Mouse (Mus musculus): ENCODE data around the gene Sh3bgrl3. TPM values are rescaled to one million over a fixed set of nuclear protein-coding genes. Genes with fewer than 3 reads are reported as not detected.
"Not testable (repeated sequence)": the region's sequence is repeated elsewhere in the genome, so short reads cannot be mapped to it uniquely, and the experiment has no call there.

Gene Sh3bgrl3
- polyA plus RNA-seq, 1 experiment, result 2.5 TPM

DNA sequence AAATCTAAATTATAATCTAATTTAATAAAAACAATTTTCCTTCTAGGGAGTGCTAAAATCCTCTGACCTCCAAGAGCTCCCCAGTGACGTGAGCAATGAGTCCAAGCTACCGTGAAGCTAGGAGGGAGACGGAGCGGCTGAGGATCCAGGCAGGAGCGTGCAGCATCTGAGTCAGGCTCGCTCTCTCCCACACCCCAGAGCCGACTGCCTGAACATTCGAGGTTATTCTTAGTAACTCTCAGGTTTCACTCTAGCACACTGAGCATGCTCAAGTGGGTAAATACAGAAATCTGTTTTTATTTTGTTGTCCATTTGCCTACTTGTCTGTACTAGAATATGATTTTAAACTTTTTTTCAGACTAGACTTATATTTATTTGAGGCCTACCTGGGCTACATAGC is 28.2 kb upstream of the Sh3bgrl3 start:
- Histone ChIP-seq H3K36me3 (ENCODE audit: control insufficient read depth) (peaks cover 63% of the 10 kb centered on the region), H3K27me3 (ENCODE audit: control insufficient read depth) (no peaks in the 10 kb centered on the region), H3K4me1 (ENCODE audit: control insufficient read depth) (no peaks in the 10 kb centered on the region), H3K9me3 (ENCODE audit: control insufficient read depth, low read length) (no peaks in the 10 kb centered on the region), H3K4me3 (replicated peaks) (no peak overlapping the region)
- TF ChIP-seq TAL1 (IDR thresholded peaks at IDR 0.05; ENCODE audit: low read length) (no peak), GATA1 (IDR thresholded peaks at IDR 0.05; ENCODE audit: low read length) (no peak)

DNA sequence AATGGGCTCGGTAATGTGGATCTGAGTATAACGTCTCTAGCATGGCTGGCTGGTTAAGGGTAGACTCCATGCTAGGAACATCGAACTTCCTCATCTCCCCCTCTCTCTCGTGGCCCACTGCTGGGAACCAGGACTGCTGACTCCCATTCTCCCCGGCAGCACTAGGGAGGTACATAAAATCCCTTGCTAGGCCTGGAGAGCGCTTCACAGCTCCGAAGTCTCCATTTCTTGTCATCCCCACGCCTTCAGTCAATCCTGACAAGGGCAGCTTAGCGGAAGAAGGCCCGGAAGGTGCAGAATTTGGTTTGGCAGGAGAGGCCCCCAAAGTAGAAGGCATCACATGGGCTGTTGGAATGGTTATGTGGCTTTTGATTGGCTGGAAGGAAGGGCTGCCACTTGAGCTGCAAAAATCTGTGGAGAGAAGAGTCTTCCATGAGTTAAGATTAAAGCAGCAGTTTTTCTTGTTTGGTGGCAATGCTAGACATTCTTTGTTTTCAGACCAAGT is 27.4 kb upstream of the Sh3bgrl3 start:
- no peak overlapping the region for H3K4me3 ChIP-seq (replicated peaks)
- H3K27me3 ChIP-seq (ENCODE audit: control insufficient read depth), result no peaks in the 10 kb centered on the region
- H3K36me3 ChIP-seq (ENCODE audit: control insufficient read depth), result peaks cover 70% of the 10 kb centered on the region
- TF ChIP-seq TAL1 (IDR thresholded peaks at IDR 0.05; ENCODE audit: low read length), result no peak
- TF ChIP-seq GATA1 (IDR thresholded peaks at IDR 0.05; ENCODE audit: low read length), result no peak
- no peaks in the 10 kb centered on the region for H3K4me1 ChIP-seq (ENCODE audit: control insufficient read depth)
- H3K9me3 ChIP-seq (ENCODE audit: control insufficient read depth, low read length), result no peaks in the 10 kb centered on the region

DNA sequence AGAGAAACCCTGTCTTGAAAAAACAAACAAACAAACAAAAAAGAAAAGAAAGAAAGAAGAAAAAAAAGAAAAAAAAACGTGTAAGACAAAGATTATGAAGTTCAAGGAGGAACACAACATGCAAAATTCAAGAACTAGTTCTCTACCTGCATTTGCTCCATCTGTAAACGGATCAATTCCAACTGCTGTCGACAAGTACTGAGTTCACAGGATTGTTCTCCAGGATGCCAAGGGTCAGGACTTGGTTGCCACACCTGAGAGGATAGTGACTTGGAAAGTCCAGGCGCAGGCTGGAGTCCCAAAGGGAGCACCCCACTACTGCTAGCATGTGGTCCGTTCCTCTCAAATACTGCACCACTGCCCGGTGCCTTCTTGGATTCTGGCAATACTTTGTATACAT is 26.9 kb upstream of the Sh3bgrl3 start:
- H3K4me3 ChIP-seq (replicated peaks), result no peak overlapping the region
- H3K9me3 ChIP-seq (ENCODE audit: control insufficient read depth, low read length), result no peaks in the 10 kb centered on the region
- no peaks in the 10 kb centered on the region for H3K27me3 ChIP-seq (ENCODE audit: control insufficient read depth)
- TF ChIP-seq TAL1 (IDR thresholded peaks at IDR 0.05; ENCODE audit: low read length), result no peak
- TF ChIP-seq GATA1 (IDR thresholded peaks at IDR 0.05; ENCODE audit: low read length), result no peak
- H3K36me3 ChIP-seq (ENCODE audit: control insufficient read depth), result peaks cover 74% of the 10 kb centered on the region
- H3K4me1 ChIP-seq (ENCODE audit: control insufficient read depth), result no peaks in the 10 kb centered on the region

DNA sequence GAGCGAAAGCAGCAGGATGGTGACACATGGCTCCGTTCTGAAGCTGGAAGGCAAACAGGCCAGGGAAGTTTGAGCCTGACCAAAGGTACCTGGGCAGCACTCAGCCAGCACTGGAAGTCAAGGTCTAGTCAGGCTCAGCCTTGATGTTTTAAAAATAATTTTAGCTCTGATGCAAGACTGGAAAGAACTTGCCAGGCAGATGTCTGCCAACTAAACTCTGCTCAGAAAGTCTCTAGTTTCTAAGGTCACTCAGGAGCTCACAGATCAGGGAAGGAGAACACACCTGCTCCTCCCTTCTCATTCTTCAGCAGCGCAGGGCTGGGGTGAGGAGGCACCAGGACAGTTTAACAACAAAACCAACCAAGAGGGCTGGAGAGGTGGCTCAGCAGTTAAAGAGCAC is 25.8 kb upstream of the Sh3bgrl3 start:
- no peak overlapping the region for H3K4me3 ChIP-seq (replicated peaks)
- peaks cover 82% of the 10 kb centered on the region for H3K36me3 ChIP-seq (ENCODE audit: control insufficient read depth)
- H3K9me3 ChIP-seq (ENCODE audit: control insufficient read depth, low read length), result no peaks in the 10 kb centered on the region
- TF ChIP-seq TAL1 (IDR thresholded peaks at IDR 0.05; ENCODE audit: low read length) (no peak), GATA1 (IDR thresholded peaks at IDR 0.05; ENCODE audit: low read length) (no peak)
- H3K27me3 ChIP-seq (ENCODE audit: control insufficient read depth), result no peaks in the 10 kb centered on the region
- H3K4me1 ChIP-seq (ENCODE audit: control insufficient read depth), result no peaks in the 10 kb centered on the region

DNA sequence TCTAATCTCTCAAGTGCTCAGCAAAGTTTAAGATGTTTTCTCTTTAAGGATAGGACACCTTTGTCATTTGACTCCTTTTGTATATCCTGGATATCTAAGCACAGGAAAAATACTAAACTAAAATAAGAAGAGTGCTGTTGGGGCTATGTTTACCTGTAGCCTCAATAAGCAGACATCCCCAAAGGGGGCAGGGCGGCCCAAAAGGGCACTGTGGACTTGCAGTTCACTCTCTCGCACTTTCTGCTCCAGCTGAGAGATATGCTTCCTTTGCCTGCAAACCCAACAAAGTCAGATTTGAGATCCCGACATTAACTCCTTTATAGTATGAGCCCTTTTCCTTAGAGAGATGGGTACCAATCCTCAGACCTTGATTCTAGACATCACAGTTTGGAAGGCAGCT is 25.1 kb upstream of the Sh3bgrl3 start:
- Histone ChIP-seq H3K4me1 (ENCODE audit: control insufficient read depth) (no peaks in the 10 kb centered on the region), H3K36me3 (ENCODE audit: control insufficient read depth) (peaks cover 84% of the 10 kb centered on the region), H3K9me3 (ENCODE audit: control insufficient read depth, low read length) (no peaks in the 10 kb centered on the region), H3K27me3 (ENCODE audit: control insufficient read depth) (no peaks in the 10 kb centered on the region), H3K4me3 (replicated peaks) (no peak overlapping the region)
- TF ChIP-seq TAL1 (IDR thresholded peaks at IDR 0.05; ENCODE audit: low read length) (no peak), GATA1 (IDR thresholded peaks at IDR 0.05; ENCODE audit: low read length) (no peak)

DNA sequence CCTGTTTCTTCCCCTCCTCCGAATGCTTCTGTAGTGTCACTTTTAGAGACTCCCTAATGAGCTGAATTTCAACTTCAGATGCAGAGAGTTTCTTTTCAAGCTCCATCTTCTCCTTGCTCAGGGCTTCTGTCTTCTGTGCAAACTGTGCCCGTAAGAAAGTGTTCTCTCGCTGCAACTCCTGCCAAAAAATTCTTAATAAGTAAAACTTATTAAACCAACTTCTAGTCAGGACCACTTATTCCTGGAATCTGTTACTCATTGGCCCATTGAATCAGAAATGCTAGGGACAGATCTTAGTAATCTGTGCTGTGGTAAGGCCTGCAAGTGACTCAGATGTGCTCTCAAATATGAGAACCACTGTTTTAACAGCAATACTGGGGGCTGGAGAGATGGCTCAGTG is 23.5 kb upstream of the Sh3bgrl3 start:
- Histone ChIP-seq H3K9me3 (ENCODE audit: control insufficient read depth, low read length) (no peaks in the 10 kb centered on the region), H3K4me3 (replicated peaks) (no peak overlapping the region), H3K36me3 (ENCODE audit: control insufficient read depth) (peaks cover 88% of the 10 kb centered on the region), H3K4me1 (ENCODE audit: control insufficient read depth) (no peaks in the 10 kb centered on the region), H3K27me3 (ENCODE audit: control insufficient read depth) (no peaks in the 10 kb centered on the region)
- TF ChIP-seq TAL1 (IDR thresholded peaks at IDR 0.05; ENCODE audit: low read length) (no peak), GATA1 (IDR thresholded peaks at IDR 0.05; ENCODE audit: low read length) (no peak)

DNA sequence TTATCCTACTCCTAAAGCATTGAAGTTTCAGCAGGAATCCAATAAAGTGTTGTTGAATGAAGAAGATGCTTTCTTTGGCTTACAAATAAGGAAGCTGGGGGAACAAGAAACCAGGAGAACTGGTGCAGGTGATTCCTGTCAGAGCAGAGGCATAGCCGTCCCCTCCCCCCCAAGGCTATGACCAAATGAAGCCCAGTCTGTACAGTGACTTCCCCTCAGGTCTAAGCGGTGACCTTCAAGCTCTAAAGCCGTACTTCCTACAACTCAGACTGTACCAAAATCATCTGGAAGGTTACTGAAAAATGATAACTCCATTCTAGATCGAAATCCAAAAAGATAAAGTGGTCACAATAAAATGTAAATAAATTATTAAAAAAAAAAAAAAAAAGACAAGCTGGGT is 20.8 kb upstream of the Sh3bgrl3 start:
- no peaks in the 10 kb centered on the region for H3K4me1 ChIP-seq (ENCODE audit: control insufficient read depth)
- TF ChIP-seq TAL1 (IDR thresholded peaks at IDR 0.05; ENCODE audit: low read length), result no peak
- TF ChIP-seq GATA1 (IDR thresholded peaks at IDR 0.05; ENCODE audit: low read length), result no peak
- H3K4me3 ChIP-seq (replicated peaks), result no peak overlapping the region
- peaks cover 85% of the 10 kb centered on the region for H3K36me3 ChIP-seq (ENCODE audit: control insufficient read depth)
- H3K9me3 ChIP-seq (ENCODE audit: control insufficient read depth, low read length), result no peaks in the 10 kb centered on the region
- H3K27me3 ChIP-seq (ENCODE audit: control insufficient read depth), result no peaks in the 10 kb centered on the region

DNA sequence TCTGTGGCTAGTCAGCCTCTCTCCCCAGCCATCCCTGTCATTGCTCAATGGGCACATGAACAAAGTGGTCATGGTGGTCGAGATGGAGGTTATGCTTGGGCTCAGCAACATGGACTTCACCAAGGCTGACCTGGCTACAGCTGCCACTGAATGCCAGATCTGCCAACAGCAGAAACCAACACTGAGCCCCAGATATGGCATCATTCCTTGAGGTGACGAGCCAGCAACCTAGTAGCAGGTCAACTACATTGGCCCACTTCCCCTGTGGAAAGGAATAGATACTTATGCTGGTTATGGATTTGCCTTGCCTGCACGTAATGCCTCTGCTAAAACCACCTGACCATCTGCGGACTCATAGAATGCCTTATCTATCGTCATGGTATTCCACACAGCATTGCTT is 15.7 kb upstream of the Sh3bgrl3 start:
- not testable (repeated sequence) for H3K9me3 ChIP-seq (ENCODE audit: control insufficient read depth, low read length); H3K4me3 ChIP-seq (replicated peaks); H3K27me3 ChIP-seq (ENCODE audit: control insufficient read depth); H3K4me1 ChIP-seq (ENCODE audit: control insufficient read depth)
- H3K36me3 ChIP-seq (ENCODE audit: control insufficient read depth), result peaks cover 56% of the 10 kb centered on the region

DNA sequence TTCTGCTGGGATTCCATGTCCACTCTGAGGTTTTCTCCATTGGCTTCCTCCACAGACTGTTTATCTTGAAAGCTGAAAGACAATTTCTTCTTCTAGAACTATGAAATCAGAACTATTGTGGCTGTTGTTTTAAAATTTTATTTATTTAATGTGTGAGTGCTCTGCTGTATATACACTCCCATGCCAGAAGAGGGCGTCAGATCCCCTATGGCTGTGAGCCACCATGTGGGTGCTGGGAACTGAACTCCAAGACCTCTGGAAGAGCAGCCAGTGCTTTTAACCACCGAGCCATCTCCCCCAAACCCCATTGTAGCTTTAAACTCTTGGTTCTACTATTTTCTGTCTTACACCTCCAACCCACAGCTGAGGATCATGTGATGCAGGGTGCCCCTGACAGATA is 10.3 kb upstream of the Sh3bgrl3 start:
- H3K36me3 ChIP-seq (ENCODE audit: control insufficient read depth), result peaks cover 58% of the 10 kb centered on the region
- H3K4me1 ChIP-seq (ENCODE audit: control insufficient read depth), result peaks cover 4% of the 10 kb centered on the region; the same call in 1 of the 2 replicates
- TF ChIP-seq GATA1 (IDR thresholded peaks at IDR 0.05; ENCODE audit: low read length) (no peak), TAL1 (IDR thresholded peaks at IDR 0.05; ENCODE audit: low read length) (no peak)
- no peaks in the 10 kb centered on the region for H3K9me3 ChIP-seq (ENCODE audit: control insufficient read depth, low read length)
- no peaks in the 10 kb centered on the region for H3K27me3 ChIP-seq (ENCODE audit: control insufficient read depth)
- H3K4me3 ChIP-seq (replicated peaks), result no peak overlapping the region

DNA sequence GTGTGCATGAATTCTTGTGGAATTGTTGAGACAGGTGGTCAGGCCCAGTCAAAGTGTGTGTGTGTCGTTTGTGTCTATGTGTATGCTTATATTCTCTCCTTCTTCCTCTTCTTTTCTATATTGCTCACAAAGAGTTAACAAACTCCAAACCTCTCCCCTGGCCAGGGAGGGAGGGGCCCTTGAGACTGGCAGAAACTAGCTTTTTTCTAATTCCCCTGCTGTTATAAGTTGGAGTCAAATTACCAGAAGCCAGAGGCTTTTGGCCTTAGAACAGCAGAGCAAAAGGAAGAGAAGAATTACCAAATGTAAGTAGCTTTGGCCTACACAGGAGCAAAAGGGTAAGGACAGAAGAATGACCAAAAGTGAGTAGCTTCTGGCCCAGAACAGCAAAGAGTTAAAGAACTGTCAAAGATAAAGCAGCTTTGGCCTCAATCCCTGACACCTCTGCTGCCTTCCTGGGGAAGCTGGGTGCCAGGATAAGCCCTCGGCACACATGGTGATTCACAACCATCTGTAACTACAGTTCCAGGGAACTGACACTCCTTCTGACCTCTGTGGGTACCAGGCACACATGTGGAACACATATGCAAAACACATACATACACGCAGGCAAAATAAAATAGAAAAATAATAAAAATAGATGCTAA is 7.8 kb upstream of the Sh3bgrl3 start:
- Histone ChIP-seq H3K4me1 (ENCODE audit: control insufficient read depth) (peaks cover 9% of the 10 kb centered on the region), H3K9me3 (ENCODE audit: control insufficient read depth, low read length) (no peaks in the 10 kb centered on the region), H3K36me3 (ENCODE audit: control insufficient read depth) (peaks cover 72% of the 10 kb centered on the region), H3K4me3 (replicated peaks) (no peak overlapping the region), H3K27me3 (ENCODE audit: control insufficient read depth) (no peaks in the 10 kb centered on the region)
- TF ChIP-seq TAL1 (IDR thresholded peaks at IDR 0.05; ENCODE audit: low read length), result no peak
- TF ChIP-seq GATA1 (IDR thresholded peaks at IDR 0.05; ENCODE audit: low read length), result no peak

All from erythroblast, embryonic 14.5 days (primary cell).